In genomic region chr17:79894971-79895882, GRCm38 (mm10) we compare ENCODE assay signal across 7 mouse cellular contexts. TPM values are rescaled to one million over a fixed set of nuclear protein-coding genes. Genes with fewer than 3 reads are reported as not detected.
DNase-seq lines count a peak whose midpoint lies in the region; ATAC-seq lines count a peak whose summit lies in the region.

No protein-coding gene starts in this region.

- intact Hi-C loops in left cerebral cortex, postnatal 4 days (cut with DNase I), result loop anchor here (5.0 kb wide), 1 partner anchor 107 kb away; no protein-coding TSS in a partner anchor

- no peaks in the 10 kb centered on the region for H3K36me3 ChIP-seq in intestine, embryonic 16.5 days (ENCODE audit: control insufficient read depth, insufficient read depth, low read length)
- H3K36me3 ChIP-seq in midbrain, embryonic 11.5 days (ENCODE audit: control insufficient read depth, insufficient read depth, low read length), result no peaks in the 10 kb centered on the region

- DNase-seq in adrenal gland, adult (ENCODE audit: inconsistent age in 2 of 2, low spot score in 1 of 2), result peak; percentile 71 to 93
- DNase-seq in embryo, embryonic 9.5 days (ENCODE audit: extremely low spot score), result peak; percentile 61
- peak; percentile 37 to 65 for DNase-seq in gastrocnemius, postnatal 4 days (ENCODE audit: low spot score in 2 of 2)
- DNase-seq in left cerebral cortex, postnatal 4 days, result peak; percentile 50
- DNase-seq in midbrain, embryonic 11.5 days (ENCODE audit: low spot score, missing footprints), result peak; percentile 96
- DNase-seq in skeletal muscle tissue, adult 2 months (ENCODE audit: low read depth, low spot score), result peak; percentile 95

- H3K4me3 ChIP-seq in intestine, embryonic 16.5 days (ENCODE audit: low read length), result peak overlapping the region; percentile 94
- H3K4me3 ChIP-seq in midbrain, embryonic 11.5 days (ENCODE audit: low read depth, low read length), result peak overlapping the region; percentile 96

- WGBS in intestine, embryonic 16.5 days, result under 1% methylated on average over 77 of the region's 100 CpGs
- WGBS in midbrain, embryonic 11.5 days, result under 1% methylated on average over 90 of the region's 100 CpGs

- H3K4me2 ChIP-seq in intestine, embryonic 16.5 days (ENCODE audit: low read depth, low read length), result peak overlapping the region; percentile 77
- H3K4me2 ChIP-seq in midbrain, embryonic 11.5 days, result peak overlapping the region; percentile 86

- H3K9ac ChIP-seq in intestine, embryonic 16.5 days (ENCODE audit: low read depth, low read length), result peak overlapping the region; percentile 97
- peak overlapping the region; percentile 87 for H3K9ac ChIP-seq in midbrain, embryonic 11.5 days (ENCODE audit: low read length)

- H3K27me3 ChIP-seq in intestine, embryonic 16.5 days (replicated peaks; ENCODE audit: control insufficient read depth, insufficient read depth, low read length), result peaks cover 3% of the 10 kb centered on the region; the same call in 1 of the 2 replicates
- H3K27me3 ChIP-seq in midbrain, embryonic 11.5 days (ENCODE audit: control insufficient read depth, insufficient read depth, low read length), result peaks cover 11% of the 10 kb centered on the region

- peak overlapping the region; percentile 94 for H3K27ac ChIP-seq in intestine, embryonic 16.5 days (ENCODE audit: low read length)
- H3K27ac ChIP-seq in midbrain, embryonic 11.5 days (ENCODE audit: low read depth, low read length), result peak overlapping the region; percentile 91

- no peaks in the 10 kb centered on the region for H3K9me3 ChIP-seq in intestine, embryonic 16.5 days (ENCODE audit: control insufficient read depth, low read length)
- H3K9me3 ChIP-seq in midbrain, embryonic 11.5 days (ENCODE audit: control insufficient read depth, low read length), result no peaks in the 10 kb centered on the region

- ATAC-seq in intestine, embryonic 16.5 days, result peak; percentile 77
- ATAC-seq in midbrain, embryonic 11.5 days (ENCODE audit: low FRiP score), result peak; percentile 79

- peaks cover 23% of the 10 kb centered on the region for H3K4me1 ChIP-seq in intestine, embryonic 16.5 days (ENCODE audit: control insufficient read depth, insufficient read depth, low read length)
- H3K4me1 ChIP-seq in midbrain, embryonic 11.5 days (ENCODE audit: control insufficient read depth, insufficient read depth, low read length), result peaks cover 14% of the 10 kb centered on the region

RNA-seq across cellular contexts. Expression of gene Atl2, which starts 0.7 kb away (rescaled TPM):
- 10 to 100 TPM; 41.2 to 49.7 TPM for total RNA-seq in gastrocnemius, postnatal 4 days (2021)
- 45.6 and 48.7 TPM in 2 replicates for polyA plus RNA-seq in intestine, embryonic 16.5 days (2015; fragmentation: Nextera tagmentation; extraction: Ambion mirVana)
- 10 to 100 TPM; 61.0 to 67.1 TPM for total RNA-seq in left cerebral cortex, postnatal 4 days (2021)
- 40.9 and 44.3 TPM in 2 replicates for polyA plus RNA-seq in midbrain, embryonic 11.5 days (2014; fragmentation: Nextera tagmentation; extraction: Ambion mirVana)

Comparison
In these comparisons a context has a peak if more than half of its experiments do, and no peak if none do; other contexts are left out.
1. Peak in every context shown above with its lines: DNase-seq, ATAC-seq, H3K4me3 ChIP-seq and H3K27ac ChIP-seq.